Mouse (Mus musculus) hindbrain, embryonic 16.5 days (tissue): ENCODE measurements around the gene Tomm40. TPM values are rescaled to one million over a fixed set of nuclear protein-coding genes. Genes with fewer than 3 reads are reported as not detected.

Experiments
- ATAC-seq: fragments of 200-750 bp; cut with Nextera tagmentation; 2 replicates; pipeline ENCODE4 v1.8.0; 2017; ENCODE audit warnings: moderate TSS enrichment, moderate library complexity
- H3K27ac ChIP-seq: fragments of 300-500 bp; sonication (generic); 2 replicates; pipeline ENCODE4 v1.5.1; 2014; ENCODE audit warnings: low read depth, mild to moderate bottlenecking, control low read depth, low read length, moderate library complexity
- H3K27me3 ChIP-seq: fragments of 300-500 bp; sonication (generic); replicated peaks from 2 replicates; pipeline ENCODE4 v1.6.1; 2014; ENCODE audit warnings: low read length; ENCODE audit not compliant: control insufficient read depth, insufficient read depth
- H3K36me3 ChIP-seq: fragments of 300-500 bp; sonication (generic); 2 replicates; pipeline ENCODE4 v1.6.1; 2014; ENCODE audit warnings: mild to moderate bottlenecking, low read length, moderate library complexity, mixed read lengths; ENCODE audit not compliant: control insufficient read depth, insufficient read depth
- H3K4me1 ChIP-seq: fragments of 300-500 bp; sonication (generic); 2 replicates; pipeline ENCODE4 v1.6.1; 2014; ENCODE audit warnings: low read depth, low read length; ENCODE audit not compliant: control insufficient read depth, insufficient read depth
- H3K4me2 ChIP-seq: fragments of 300-500 bp; sonication (generic); 2 replicates; pipeline ENCODE4 v1.6.1; 2014; ENCODE audit warnings: mild to moderate bottlenecking, low read length, control low read depth, moderate library complexity
- H3K4me3 ChIP-seq: fragments of 300-500 bp; sonication (generic); 2 replicates; pipeline ENCODE4 v1.5.1; 2014; ENCODE audit warnings: mild to moderate bottlenecking, low read length, control low read depth, moderate library complexity
- H3K9ac ChIP-seq: fragments of 300-500 bp; sonication (generic); 2 replicates; pipeline ENCODE4 v1.6.1; 2014; ENCODE audit warnings: low read depth, mild to moderate bottlenecking, control low read depth, low read length, moderate library complexity
- H3K9me3 ChIP-seq: fragments of 300-500 bp; sonication (generic); 2 replicates; pipeline ENCODE4 v1.6.1; 2014; ENCODE audit warnings: mild to moderate bottlenecking, low read length, moderate library complexity; ENCODE audit not compliant: control insufficient read depth
- WGBS: fragments of 180-500 bp; shearing (Covaris S2); extraction: QIAGEN DNeasy Blood & Tissue Kit; methylation state at CpG from one replicate; pipeline ENCODE4 v1.1.7; 2014; 5-methylcytosine and 5-hydroxymethylcytosine counted together
- polyA plus RNA-seq: library from polyadenylated mRNA; unstranded; fragments of >200 nt; fragmentation: Nextera tagmentation; extraction: Ambion mirVana; gene quantifications from 2 replicates; pipeline ENCODE4 v1.2.1, GENCODE M21; 2015

The Tomm40 gene
- polyA plus RNA-seq, 1 experiment from 2014 or later = 134 TPM

DNA sequence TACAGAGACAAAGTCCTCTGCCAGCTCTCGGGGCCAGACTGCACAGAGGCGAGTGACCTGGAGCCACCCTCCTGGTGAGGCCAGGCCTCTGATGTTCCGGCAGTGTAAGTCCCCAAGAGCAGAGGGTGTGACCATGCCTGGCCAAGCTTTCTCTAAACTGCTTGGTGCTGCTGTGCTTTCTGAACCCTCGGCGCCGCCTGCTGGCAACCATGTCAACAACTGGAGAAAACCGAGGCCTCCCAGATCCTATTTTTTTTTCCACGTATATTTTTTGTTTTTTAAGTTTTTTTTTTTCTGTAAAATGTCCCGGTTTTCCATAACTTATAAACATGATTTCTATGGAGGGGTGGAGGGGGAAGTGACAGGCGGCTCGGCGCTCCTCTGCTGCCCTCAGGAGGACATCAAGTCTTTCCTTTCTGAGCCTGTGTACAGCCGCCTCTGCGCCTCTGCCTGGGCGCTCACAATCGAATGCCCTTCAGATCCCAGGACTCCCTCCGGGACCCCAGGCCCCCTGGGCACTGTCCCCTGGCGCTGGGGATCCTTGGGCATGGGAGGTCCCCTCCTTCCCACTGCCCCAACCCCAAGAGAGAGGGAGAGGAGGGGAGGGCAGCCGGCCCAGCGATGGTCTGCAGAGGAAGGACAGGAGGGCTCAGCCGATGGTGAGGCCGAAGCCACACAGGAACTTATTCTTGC is 14.0 kb downstream of the Tomm40 start:
- H3K4me2 ChIP-seq = no peak overlapping the region
- peaks cover 5% of the 10 kb centered on the region for H3K36me3 ChIP-seq
- peak overlapping the region; percentile 31; the same call in 1 of the 2 replicates for H3K9ac ChIP-seq
- peak; percentile 51 for ATAC-seq
- H3K27me3 ChIP-seq = no peaks in the 10 kb centered on the region
- peaks cover 19% of the 10 kb centered on the region for H3K4me1 ChIP-seq
- no peak overlapping the region for H3K4me3 ChIP-seq
- H3K9me3 ChIP-seq = no peaks in the 10 kb centered on the region
- peak overlapping the region; percentile 54 for H3K27ac ChIP-seq
- 27% methylated on average over 22 of the region's 22 CpGs for WGBS

DNA sequence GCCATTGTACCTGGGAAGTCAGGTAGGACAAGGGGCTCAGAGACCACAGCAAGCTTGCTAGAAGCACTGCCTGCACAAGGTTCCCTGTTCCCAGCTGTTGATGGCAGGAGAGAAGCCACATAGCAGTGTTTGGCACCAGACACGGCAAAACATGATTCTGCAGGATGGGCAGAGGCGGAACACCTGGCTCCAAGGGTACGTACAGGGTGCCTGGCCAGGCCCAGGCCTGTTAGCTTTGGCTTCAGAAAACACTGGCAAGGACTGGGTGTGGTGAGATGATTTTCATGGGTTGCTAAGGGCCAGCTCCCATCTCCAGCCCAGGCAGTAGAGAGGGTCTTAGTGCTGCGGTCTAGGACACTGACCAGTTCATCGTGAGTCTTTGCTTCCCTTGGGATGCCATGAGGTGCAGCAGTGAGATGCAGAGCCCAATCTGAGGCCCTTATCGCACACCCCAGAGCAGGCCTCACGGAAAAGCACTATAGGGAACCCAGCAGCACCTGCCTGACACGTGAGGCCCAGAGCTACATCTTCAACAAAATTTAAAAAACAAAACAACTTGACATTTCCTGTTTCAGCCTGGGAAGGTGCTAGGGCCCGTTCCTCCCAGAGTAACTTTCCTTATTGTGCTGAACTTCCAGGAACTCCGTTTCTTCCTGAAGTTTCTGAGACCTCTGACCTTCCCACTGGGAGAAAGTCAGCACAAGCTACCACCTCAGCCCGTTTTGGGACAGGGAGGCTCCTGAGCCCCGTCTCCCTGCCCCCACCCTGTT is 14.8 kb downstream of the Tomm40 start:
- Histone ChIP-seq H3K4me2 (no peak overlapping the region), H3K27me3 (no peaks in the 10 kb centered on the region), H3K4me1 (peaks cover 19% of the 10 kb centered on the region), H3K27ac (peak overlapping the region; percentile 54), H3K36me3 (peaks cover 5% of the 10 kb centered on the region), H3K9ac (no peak overlapping the region), H3K9me3 (no peaks in the 10 kb centered on the region), H3K4me3 (no peak overlapping the region)
- 61% methylated on average over 12 of the region's 12 CpGs for WGBS
- no peak for ATAC-seq

DNA sequence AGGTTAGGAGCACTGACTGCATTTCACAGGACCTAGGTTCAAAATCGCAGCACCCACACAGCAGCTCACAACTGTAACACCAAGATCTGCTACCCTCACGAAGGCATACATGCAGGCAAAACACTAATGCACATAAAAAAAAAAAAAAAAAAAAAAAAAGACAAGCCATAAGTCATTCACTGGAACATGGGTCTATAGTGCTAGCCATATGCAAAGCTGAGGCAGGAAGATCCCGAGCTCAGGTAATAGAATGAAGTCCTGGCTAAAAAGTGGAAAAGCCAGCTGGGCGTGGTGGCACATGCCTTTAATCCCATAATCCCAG is 15.4 kb downstream of the Tomm40 start:
- H3K4me3 ChIP-seq = no peak overlapping the region
- peaks cover 19% of the 10 kb centered on the region for H3K4me1 ChIP-seq
- H3K9ac ChIP-seq = no peak overlapping the region
- H3K27me3 ChIP-seq = no peaks in the 10 kb centered on the region
- H3K4me2 ChIP-seq = no peak overlapping the region; the same call in 1 of the 2 replicates
- H3K9me3 ChIP-seq = no peaks in the 10 kb centered on the region
- H3K36me3 ChIP-seq = peaks cover 5% of the 10 kb centered on the region
- WGBS = 82% methylated on average over 4 of the region's 4 CpGs
- peak overlapping the region; percentile 71 for H3K27ac ChIP-seq
- ATAC-seq = no peak

DNA sequence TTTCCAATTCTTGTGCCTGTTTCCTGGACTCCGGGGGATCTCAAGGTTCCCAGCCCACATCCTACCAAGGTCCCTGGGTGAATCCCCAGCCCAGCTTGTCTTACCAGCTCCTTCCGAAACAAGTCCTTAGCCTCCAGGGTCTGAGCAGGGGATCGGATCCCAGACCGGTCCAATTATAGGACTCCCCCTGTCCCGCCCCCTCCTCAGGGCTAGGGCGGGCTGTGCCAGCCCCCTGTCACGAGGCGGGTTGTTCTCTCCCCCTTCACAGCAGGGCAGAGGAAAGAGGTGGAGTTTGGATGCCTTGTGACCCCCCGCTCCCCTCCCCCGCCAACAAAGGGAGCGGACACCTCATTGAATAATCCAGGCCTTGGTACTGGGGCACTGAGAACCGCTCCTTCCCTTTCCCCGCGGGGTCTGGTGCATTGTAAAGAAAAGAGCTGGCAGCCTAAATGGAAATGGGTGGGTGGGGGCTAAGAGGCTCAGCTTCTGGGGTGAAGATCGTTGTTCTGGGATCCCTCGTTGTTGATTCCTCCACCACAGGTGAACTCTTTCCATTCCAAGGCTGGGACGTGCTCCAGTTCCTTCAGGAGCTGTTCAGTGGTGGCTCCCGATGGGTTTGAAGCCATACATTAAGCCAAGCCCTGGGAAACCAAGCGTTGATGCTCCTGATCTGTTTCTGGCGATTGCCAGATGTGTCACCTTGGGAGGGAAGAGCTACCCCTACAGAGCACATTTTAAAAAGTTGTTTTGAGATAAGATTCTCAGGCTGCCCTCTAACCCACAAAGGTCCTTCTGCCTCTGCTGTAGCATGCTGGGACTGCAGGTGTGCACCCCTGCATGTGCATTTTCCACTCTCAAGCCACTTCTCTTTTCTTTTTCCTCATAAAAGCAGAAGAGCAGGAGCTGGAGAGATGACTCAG is 16.1 kb downstream of the Tomm40 start, which contains the start of gene Apoe:
Gene Apoe, minus strand, starts transcription at position 282 of the 920 bp plus-strand sequence.
- no peaks in the 10 kb centered on the region for H3K9me3 ChIP-seq
- H3K9ac ChIP-seq = peak within 1 kb of the TSS; percentile 58
- peak within 1 kb of the TSS; percentile 40 for H3K4me3 ChIP-seq
- peak; percentile 80 for ATAC-seq
- WGBS = 1% methylated on average over 20 of the region's 20 CpGs
- H3K4me2 ChIP-seq = peak within 1 kb of the TSS; percentile 55
- H3K36me3 ChIP-seq = peaks cover 5% of the 10 kb centered on the region
- H3K27ac ChIP-seq = peak within 1 kb of the TSS; percentile 71
- H3K27me3 ChIP-seq = no peaks in the 10 kb centered on the region
- H3K4me1 ChIP-seq = peaks cover 19% of the 10 kb centered on the region

DNA sequence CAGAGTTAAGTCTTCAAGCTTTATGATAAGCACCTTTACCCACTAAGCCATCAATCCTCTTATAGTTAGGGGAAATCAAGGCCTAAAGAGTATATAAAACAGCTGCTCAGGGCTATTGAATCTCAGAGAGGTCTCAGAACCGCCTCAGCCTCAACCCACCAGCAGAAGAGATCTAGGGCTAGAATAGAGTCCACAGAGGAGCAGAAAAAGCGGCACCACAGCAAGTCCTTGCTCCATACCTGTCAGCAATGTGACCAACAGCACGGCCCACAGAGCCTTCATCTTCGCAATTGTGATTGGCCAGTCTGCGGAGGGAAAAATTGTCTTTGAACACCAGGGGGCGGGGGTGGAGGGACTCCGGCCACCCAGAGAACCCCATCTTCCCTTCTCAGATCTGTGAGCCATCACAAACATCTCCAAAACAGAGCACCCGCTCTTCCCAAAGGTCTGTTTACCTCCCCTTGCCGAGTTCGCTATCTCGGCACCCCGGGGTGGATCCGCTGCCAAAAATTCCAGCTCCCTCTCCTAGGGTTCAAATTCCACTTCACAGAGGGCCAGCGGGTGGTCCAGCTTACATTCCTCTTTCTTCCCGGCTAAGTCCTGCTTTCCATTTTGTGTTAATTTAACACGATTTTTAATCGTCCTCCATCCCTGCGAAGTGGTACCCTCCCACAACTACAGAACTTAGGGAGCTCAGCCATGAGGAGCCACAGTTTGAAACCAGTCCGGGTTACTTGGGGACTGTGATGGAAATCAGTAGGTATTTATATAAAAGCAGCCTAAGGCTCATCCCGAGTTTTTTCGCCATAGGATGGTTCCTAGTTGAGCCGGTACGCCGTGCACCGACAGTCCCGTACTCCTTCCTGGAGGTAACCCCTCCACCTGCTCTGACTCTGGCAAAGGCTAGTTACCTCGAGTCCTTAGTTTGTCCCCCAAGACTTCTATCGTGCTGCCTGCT is 17.0 kb downstream of the Tomm40 start:
- Histone ChIP-seq H3K4me3 (peak overlapping the region; percentile 40), H3K9me3 (no peaks in the 10 kb centered on the region), H3K27ac (peak overlapping the region; percentile 60), H3K4me1 (peaks cover 19% of the 10 kb centered on the region), H3K36me3 (peaks cover 5% of the 10 kb centered on the region; the same call in 1 of the 2 replicates), H3K4me2 (peak overlapping the region; percentile 55), H3K27me3 (no peaks in the 10 kb centered on the region), H3K9ac (peak overlapping the region; percentile 58)
- ATAC-seq = no peak
- 2% methylated on average over 28 of the region's 28 CpGs for WGBS

DNA sequence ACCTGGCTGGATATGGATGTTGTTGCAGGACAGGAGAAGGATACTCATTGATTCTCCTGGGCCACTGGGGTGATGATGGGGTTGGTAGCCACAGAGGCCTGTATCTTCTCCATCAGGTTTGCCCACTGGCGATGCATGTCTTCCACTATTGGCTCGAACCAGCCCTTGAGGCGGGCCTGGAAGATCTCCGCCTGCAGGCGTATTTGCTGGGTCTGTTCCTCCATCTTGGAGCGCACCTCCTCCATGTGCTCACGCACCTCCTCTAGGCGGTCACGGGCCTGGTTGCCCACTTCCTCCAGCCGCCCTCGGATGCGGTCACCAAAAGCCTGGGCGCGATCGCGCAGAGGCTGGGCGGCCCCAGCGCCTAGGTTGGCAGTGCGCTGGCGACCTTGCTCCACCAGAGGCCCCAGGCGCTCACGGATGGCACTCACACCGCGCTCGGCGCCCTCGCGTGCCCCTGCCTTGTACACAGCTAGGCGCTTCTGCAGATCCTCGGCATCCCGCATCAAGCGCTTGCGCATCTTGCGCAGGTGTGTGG is 18.8 kb downstream of the Tomm40 start:
- H3K36me3 ChIP-seq = peaks cover 3% of the 10 kb centered on the region; the same call in 1 of the 2 replicates
- 91% methylated on average over 34 of the region's 34 CpGs for WGBS
- no peaks in the 10 kb centered on the region for H3K27me3 ChIP-seq
- H3K4me2 ChIP-seq = no peak overlapping the region
- H3K4me1 ChIP-seq = peaks cover 19% of the 10 kb centered on the region
- H3K27ac ChIP-seq = no peak overlapping the region
- ATAC-seq = no peak
- no peak overlapping the region for H3K4me3 ChIP-seq
- H3K9me3 ChIP-seq = no peaks in the 10 kb centered on the region
- no peak overlapping the region for H3K9ac ChIP-seq

DNA sequence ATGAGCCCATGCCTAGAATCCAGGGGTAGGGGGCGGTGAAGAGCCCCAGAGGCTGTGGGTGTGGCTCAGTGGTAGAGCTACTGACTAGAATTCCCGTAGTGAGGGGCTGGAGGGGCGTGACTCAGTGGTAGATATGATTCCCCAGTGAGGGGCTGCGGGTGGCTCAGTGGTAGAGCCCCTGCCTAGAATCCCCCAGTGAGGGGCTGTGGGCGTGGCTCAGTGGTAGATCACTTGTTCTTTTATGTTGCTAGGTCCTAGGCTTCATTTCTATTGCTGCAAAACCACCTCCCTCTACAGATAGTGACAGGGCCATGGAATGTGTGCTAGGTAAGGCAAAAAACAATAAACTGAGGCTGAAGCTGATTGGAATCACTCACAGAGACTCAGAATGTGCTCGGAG is 19.4 kb downstream of the Tomm40 start:
- no peak overlapping the region for H3K4me3 ChIP-seq
- no peak overlapping the region for H3K4me2 ChIP-seq
- WGBS = 76% methylated on average over 6 of the region's 6 CpGs
- peaks cover 17% of the 10 kb centered on the region for H3K4me1 ChIP-seq
- no peak for ATAC-seq
- peaks cover 3% of the 10 kb centered on the region; the same call in 1 of the 2 replicates for H3K36me3 ChIP-seq
- H3K27me3 ChIP-seq = no peaks in the 10 kb centered on the region
- H3K27ac ChIP-seq = no peak overlapping the region
- H3K9me3 ChIP-seq = no peaks in the 10 kb centered on the region
- no peak overlapping the region for H3K9ac ChIP-seq

DNA sequence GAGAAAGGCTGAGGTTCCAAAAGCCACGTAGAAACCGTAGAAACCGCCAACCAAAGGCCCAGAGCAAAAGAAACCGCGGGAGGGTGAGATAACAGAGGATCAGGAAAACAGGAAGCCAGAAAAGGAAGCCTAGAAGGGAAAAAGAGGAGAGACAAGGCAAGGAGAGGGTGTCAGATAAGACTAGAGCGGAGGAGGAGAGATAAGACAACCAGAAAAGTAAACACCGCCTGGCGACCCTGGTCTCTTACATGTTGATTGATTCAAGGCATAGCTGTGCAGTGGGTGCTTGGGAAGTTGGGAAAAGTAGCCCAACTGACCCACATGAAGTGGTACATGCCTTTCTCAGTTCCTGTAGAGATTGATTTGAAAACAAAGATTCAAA is 20.0 kb downstream of the Tomm40 start:
- peaks cover 3% of the 10 kb centered on the region; the same call in 1 of the 2 replicates for H3K36me3 ChIP-seq
- 59% methylated on average over 8 of the region's 8 CpGs for WGBS
- H3K27ac ChIP-seq = peak overlapping the region; percentile 19; the same call in 1 of the 2 replicates

More for the DNA sequence above, 20.0 kb downstream of the Tomm40 start:
- H3K9me3 ChIP-seq = no peaks in the 10 kb centered on the region
- no peak for ATAC-seq
- peaks cover 16% of the 10 kb centered on the region for H3K4me1 ChIP-seq
- H3K9ac ChIP-seq = no peak overlapping the region
- no peaks in the 10 kb centered on the region for H3K27me3 ChIP-seq
- no peak overlapping the region for H3K4me3 ChIP-seq
- H3K4me2 ChIP-seq = no peak overlapping the region
